Mouse (Mus musculus) c-Kit-positive CD71-negative TER-119-negative erythroid progenitor cells, embryonic 14.5 days (primary cell): ENCODE data around the gene Rbp3.

Experiments used
- DNase-seq: peaks from one replicate; pipeline ENCODE4 v3.0.0-alpha.2; 2013; ENCODE audit warnings: low read depth

Rbp3 gene

DNA sequence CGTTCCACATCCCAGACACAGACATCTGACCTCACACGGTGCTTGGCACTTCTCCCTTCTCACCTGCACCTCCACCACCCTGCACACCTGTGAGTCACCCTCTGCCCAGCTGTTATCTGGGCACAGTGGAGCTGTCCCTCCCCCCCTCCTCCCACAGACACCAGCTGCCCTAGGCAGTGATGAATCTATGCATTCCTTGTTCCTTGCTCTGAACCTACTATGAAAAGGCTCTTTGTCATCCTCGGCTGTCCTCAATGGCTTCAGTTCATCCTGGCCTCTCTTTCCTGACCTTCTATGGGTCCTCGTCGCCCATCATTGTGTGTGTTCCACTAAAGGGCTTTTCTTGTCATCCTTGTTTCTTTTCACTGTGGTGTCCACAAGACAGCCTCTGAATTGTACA is 20.9 kb downstream of the Rbp3 start:
- DNase-seq, result no peak

DNA sequence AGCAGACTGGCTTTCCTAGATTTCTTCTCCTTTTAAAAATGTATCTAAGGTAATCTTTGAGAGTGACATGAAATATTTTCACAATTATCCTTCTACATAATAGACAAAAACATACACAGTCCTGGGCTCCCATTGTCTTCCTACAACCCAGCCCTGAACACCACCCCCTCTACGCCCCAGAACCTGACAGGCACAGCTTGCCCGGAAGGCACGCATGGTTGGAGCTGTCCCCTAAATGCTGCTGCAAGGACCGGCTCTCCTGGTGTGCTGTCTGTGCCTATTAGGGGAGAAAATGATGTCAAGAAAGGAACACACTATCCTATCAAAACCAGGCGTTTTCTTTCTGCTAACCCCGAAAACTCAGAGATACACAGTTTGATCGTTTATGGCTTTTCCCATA is 23.9 kb downstream of the Rbp3 start:
- no peak for DNase-seq

DNA sequence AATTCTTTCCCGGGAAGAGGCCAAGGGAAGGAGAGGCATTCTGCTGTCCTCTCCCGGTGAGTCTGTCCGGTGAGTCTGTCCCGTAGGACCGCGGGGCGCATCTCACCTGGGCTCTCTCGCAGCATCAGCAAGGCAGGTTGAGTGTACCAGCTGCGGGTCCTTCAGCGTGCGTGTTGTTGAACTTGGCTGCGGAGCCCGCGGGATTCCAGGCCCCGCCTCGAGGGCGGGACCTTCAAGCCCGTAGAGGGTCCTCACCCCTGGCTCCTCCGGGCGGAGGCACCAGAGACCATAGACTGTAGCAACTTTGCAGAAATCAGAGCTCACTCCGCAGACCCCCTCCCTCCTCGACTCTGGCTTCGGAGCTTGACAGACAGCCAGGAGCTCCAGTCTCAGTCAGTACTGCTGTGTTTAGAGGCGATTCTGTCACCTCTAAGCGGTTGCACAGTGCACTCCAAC is 24.8 kb downstream of the Rbp3 start, which contains the start of gene Zfp488:
TSS of gene Zfp488 (minus strand) at position 161 of the 456 bp plus-strand sequence.
- no peak for DNase-seq

DNA sequence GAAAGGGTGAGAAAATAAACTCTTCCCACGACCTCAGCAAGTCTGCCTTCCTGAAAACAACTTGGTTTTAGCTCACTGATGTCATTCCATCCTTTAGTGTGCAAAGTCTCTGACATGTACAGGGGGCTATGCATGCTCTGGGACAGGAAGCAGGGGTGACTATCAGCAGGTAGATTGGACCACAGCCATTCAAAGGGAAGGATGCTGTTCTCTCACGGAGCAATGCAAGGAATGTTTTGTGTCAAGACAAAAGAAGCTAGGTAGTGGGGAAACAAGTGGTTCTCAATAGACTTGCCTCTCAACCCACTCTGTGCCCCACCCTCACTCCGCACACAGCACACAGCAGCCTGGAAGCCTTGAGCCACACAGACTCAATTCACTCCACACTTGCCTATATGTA is 35.4 kb downstream of the Rbp3 start:
- no peak for DNase-seq

DNA sequence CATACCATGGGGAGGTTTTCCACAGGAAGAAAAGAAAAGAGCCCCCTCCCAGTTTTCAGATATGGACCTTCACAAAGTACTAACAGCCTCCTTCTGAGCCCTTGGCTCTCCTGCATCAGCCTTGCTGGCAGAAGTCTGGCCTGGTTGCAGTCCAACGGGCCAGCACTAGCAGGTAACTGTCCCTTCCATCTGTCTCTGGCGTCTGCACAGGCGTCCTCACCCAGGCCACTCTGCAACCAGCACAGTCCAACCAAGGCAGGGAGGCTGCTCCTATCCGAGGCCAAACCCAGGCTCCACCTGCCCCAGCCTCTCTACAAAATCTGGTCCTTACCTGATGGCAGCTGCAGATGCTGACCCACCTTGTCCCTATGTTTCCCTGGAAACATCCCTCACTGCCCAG is 38.2 kb downstream of the Rbp3 start:
- DNase-seq, result no peak

DNA sequence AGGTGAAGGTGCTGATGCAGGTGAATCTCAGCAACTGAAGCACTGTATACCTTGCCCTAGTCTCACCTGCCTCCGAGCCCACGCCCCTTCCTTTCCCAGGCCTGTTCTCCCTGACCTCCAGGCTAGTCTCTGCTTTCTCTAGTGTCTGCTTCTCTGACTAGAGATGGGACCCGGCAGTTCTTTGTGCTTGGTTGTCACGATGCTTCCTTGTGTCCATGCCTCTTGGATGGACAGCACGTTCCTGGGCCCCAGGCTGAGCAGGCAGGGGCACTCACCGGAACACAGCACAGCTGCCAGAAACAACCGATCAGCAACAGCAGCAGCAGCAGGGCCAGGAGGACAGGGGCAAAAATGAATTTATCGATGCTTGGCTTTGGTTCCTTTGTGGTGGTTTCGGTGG is 39.2 kb downstream of the Rbp3 start:
- no peak for DNase-seq

DNA sequence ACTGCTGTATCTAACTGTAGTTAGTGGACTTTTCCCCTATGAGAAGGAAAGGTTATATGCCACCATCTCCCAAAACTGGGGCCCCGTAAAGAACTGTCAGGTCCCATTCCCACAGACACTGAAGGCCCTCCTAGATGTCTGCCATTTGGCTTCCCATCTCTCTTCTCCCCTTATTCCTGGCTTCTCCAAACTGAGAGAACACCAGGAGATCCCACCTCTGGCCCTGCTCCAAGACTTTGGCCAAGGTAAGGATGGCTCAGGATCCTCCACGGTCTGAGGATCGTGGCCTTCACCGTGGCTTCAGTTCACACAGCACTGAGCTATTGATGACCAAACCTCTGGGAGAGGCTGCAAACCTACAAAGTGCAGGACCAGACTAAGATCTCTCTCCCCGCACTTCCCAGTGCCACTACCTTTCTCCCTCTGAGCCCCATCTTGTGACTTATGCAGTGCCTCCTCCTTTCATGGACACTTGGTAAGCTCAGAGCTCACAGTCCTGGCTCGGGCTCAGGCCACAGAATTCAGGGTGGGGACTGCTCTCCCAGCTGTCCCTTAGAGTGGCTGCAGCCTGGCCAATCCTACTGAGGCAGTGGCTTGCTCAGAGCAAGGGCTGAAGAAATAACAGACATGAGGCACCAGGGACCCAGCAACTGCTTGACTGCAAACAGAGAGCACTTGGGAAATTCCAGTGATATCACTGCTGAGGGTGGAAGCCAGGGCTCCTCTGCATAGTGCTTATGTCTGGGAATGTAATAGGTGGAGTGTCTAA is 39.9 kb downstream of the Rbp3 start:
- DNase-seq, result no peak

DNA sequence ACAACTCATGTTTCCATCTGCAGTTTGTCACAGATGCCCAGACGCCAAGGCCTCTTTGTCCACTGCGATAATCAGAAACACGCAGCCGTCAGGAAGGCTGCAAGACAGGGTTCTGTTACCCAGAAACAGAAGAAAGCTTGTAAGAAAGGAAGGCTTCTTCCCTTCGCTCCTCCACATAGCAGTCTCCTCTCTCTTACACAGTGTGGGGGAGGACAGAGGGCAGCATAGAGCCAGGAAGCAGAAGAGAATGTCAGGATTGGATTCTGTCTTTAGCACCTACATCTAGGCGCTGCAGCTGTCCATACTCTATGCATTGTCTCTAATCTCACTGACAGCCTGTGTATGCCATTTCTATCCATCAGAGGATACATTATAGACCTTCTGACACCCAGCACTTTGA is 43.6 kb downstream of the Rbp3 start:
- no peak for DNase-seq

GRCm38 (mm10) chr14:34000076-34000475 is 46.3 kb downstream of the Rbp3 start:
- no peak for DNase-seq

DNA sequence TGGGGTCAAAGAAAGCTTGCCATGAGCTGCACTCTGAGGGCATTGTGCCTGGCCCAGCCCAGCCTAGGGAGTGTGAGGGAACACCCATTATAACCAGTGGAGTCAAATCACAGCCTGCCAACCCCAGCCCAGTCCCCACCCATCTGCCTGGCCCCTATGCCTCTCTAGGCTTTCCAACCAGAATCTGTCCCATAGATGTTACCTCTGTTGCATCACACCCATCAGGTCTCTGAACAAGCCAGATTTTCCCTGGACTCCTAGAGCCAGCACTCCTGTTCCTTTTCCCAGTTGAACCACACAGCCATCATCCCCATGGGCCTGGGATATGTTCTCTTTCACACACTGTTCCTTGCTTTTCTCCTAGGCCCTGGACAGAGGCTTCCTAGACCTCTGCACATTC is 47.6 kb downstream of the Rbp3 start:
- no peak for DNase-seq

GRCm38 (mm10) chr14:34002358-34002757 is 48.6 kb downstream of the Rbp3 start:
- DNase-seq, result no peak
